Mouse (Mus musculus): Measurements from ENCODE around the gene Lrpprc. TPM values are rescaled to one million over a fixed set of nuclear protein-coding genes. Genes with fewer than 3 reads are reported as not detected.

Gene Lrpprc
- polyA plus RNA-seq, 1 experiment from 2014 or later = 61.1 TPM

DNA sequence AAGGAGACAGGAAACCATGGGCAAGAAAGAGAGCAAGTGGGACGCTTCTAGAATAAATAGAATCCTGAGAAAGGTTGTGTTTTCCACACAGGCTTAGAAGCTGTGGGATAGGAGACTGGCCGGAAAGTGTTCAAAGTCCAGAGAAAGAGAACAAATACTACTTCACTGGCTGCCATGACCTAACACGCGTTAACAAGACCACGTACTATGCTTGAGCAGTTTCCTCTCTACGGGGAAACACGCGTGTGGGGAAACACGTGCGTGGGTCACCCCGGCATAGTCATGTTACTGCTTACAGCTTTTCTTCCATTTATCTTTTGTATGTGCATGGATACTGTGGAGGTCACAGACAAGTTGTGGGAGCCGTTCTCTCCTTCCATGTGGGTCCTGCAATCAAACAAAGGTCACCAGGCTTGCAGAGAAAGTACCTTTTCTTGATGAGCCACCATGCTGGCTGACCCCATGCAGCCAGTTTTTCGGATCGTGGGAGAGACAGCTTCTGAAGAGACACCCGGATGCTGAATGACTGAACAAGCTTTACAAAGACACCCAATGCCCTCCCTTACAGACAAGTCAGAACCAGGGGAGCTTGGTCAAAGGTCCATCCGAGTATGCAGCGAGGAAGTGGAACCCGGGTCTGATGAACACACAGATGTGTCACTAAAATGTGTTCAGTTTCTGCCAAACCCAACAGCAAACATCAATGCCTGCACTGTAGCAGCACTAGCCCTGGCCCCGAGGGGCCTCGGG is 2.0 kb downstream of the Lrpprc start:
- H3K9me3 ChIP-seq (replicated peaks) = no peaks in the 10 kb centered on the region
- no peak for DNase-seq (ENCODE audit: low spot score)
- H3K4me1 ChIP-seq = peaks cover 20% of the 10 kb centered on the region
- H3K4me3 ChIP-seq = peak overlapping the region; percentile 94; the same call in 1 of the 2 replicates
- H3K27ac ChIP-seq = no peak overlapping the region
- WGBS = 94% methylated on average over 20 of the region's 20 CpGs
- H3K27me3 ChIP-seq (ENCODE audit: low read depth, poor library complexity, severe bottlenecking) = no peaks in the 10 kb centered on the region
- H3K36me3 ChIP-seq = peaks cover 34% of the 10 kb centered on the region

DNA sequence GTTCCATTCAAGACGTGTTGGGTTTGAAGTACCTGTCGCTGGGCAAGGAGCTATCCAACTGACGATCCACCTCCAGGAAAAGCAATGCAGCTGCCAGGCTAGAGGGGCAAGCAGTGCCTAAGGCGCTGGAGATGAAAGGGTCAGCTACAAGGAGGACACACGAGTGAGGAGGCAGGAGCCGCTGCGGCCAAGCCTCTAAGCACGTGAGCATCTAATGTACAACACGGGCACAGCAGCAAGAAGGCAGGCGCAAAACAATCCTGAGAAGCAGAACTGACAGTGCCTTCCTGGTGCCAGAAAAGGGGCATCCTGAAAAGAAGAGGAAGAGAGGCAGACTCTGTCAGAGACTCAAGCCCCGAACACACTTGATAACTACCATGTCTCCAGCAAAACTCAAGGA is 3.1 kb downstream of the Lrpprc start:
- DNase-seq (ENCODE audit: low spot score) = no peak
- H3K36me3 ChIP-seq = peaks cover 40% of the 10 kb centered on the region
- peaks cover 20% of the 10 kb centered on the region for H3K4me1 ChIP-seq
- no peak overlapping the region for H3K27ac ChIP-seq
- no peaks in the 10 kb centered on the region for H3K9me3 ChIP-seq (replicated peaks)
- no peaks in the 10 kb centered on the region for H3K27me3 ChIP-seq (ENCODE audit: low read depth, poor library complexity, severe bottlenecking)
- 94% methylated on average over 11 of the region's 11 CpGs for WGBS
- H3K4me3 ChIP-seq = no peak overlapping the region

GRCm38 (mm10) chr17:84786911-84787310 is 3.7 kb downstream of the Lrpprc start:
- WGBS = 93% methylated on average over 8 of the region's 8 CpGs
- H3K36me3 ChIP-seq = peaks cover 43% of the 10 kb centered on the region
- H3K4me1 ChIP-seq = peaks cover 19% of the 10 kb centered on the region
- H3K9me3 ChIP-seq (replicated peaks) = no peaks in the 10 kb centered on the region
- H3K27me3 ChIP-seq (ENCODE audit: low read depth, poor library complexity, severe bottlenecking) = no peaks in the 10 kb centered on the region
- H3K4me3 ChIP-seq = no peak overlapping the region
- DNase-seq (ENCODE audit: low spot score) = no peak
- no peak overlapping the region for H3K27ac ChIP-seq

DNA sequence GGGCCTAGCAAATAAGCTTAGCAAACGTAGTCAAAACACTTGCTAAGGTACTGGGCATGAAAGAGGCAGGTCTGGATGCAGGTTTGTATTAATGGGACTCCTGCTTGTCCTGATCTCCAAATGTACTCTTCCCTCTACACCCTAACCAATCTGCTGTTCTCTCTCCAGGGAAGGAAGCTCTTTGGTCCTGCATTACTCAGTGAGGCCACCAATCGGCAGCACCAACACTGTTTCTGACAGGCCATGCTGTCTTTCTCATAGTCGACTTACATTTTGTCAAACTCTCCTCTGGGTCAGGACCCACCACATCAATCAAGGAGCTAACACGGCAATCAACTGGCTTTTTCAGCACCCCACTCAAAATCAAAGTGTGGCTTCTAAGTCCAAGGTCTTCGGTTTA is 5.4 kb downstream of the Lrpprc start:
- H3K36me3 ChIP-seq = peaks cover 55% of the 10 kb centered on the region
- H3K27ac ChIP-seq = no peak overlapping the region
- no peaks in the 10 kb centered on the region for H3K9me3 ChIP-seq (replicated peaks)
- DNase-seq (ENCODE audit: low spot score) = no peak
- H3K4me1 ChIP-seq = peaks cover 13% of the 10 kb centered on the region
- H3K27me3 ChIP-seq (ENCODE audit: low read depth, poor library complexity, severe bottlenecking) = no peaks in the 10 kb centered on the region
- WGBS = 78% methylated on average over 5 of the region's 5 CpGs
- no peak overlapping the region for H3K4me3 ChIP-seq

DNA sequence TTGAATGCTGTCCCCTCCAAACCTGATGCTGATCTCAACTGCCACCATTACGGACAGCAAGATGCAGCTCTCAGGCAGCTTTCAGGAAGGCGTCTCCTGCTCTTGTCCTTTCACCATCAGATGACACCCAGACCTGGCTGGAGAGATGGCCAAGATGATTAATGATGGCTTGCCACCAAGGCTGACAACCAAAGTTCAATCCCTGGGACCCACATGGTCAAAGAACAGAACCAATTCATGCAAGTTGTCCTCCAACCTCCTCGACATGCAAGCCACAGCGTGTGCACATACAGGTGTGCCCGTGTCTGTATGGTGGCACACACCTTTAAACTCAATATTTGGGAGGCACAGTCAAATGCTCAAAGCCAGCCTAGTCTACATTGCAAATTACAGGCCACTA is 7.1 kb downstream of the Lrpprc start:
- Histone ChIP-seq H3K27ac (no peak overlapping the region), H3K9me3 (replicated peaks) (no peaks in the 10 kb centered on the region), H3K4me3 (no peak overlapping the region), H3K4me1 (no peaks in the 10 kb centered on the region), H3K36me3 (peaks cover 58% of the 10 kb centered on the region), H3K27me3 (ENCODE audit: low read depth, poor library complexity, severe bottlenecking) (no peaks in the 10 kb centered on the region)
- WGBS = 89% methylated on average over 5 of the region's 5 CpGs
- no peak for DNase-seq (ENCODE audit: low spot score)

DNA sequence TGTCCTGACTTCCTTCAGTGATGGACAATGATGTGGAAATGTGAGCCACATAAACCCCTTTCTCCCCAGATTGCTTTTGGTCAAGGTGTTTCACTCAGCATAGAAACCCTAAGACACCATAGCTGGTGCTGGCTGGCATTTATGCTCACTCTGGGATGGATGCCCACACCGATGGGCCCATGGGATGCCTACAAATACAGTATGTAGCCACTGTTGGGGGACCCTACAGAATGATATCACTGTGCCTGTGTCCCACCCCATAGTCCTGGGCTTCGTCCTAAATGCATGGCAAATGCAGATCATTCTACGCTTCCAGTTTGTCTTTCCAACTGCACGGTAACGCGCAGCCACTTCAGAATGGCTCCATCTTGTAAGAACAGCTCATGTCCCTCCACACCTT is 10.3 kb downstream of the Lrpprc start:
- Histone ChIP-seq H3K27me3 (ENCODE audit: low read depth, poor library complexity, severe bottlenecking) (no peaks in the 10 kb centered on the region), H3K27ac (no peak overlapping the region), H3K4me3 (no peak overlapping the region), H3K4me1 (no peaks in the 10 kb centered on the region), H3K9me3 (replicated peaks) (no peaks in the 10 kb centered on the region), H3K36me3 (peaks cover 49% of the 10 kb centered on the region)
- DNase-seq (ENCODE audit: low spot score) = no peak
- 96% methylated on average over 6 of the region's 6 CpGs for WGBS

DNA sequence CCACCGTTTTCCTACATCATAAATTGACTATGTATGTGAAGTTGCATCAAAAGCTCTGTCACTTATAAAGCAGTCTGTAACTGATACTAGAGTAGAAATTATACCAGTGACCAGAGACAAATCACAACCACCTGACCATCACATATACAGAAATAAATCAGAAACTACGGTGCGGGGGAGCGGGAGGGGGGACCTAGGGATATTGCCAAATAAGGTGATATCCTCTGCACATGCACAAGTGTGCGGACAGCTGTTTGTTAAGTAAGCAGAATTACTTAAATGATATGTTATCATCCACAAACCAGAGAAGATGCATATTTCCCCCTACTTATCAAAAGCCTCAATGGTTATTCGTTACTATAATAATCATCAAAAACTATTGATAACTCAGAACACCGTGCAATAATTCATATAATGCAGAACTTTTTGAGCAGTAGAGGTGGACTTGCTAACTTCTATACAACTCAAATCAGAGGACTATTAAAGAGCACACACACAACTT is 12.1 kb downstream of the Lrpprc start:
- WGBS = 93% methylated on average over 7 of the region's 7 CpGs
- Histone ChIP-seq H3K27ac (no peak overlapping the region), H3K36me3 (peaks cover 59% of the 10 kb centered on the region), H3K4me1 (no peaks in the 10 kb centered on the region), H3K4me3 (no peak overlapping the region), H3K9me3 (replicated peaks) (no peaks in the 10 kb centered on the region), H3K27me3 (ENCODE audit: low read depth, poor library complexity, severe bottlenecking) (no peaks in the 10 kb centered on the region)
- no peak for DNase-seq (ENCODE audit: low spot score)

DNA sequence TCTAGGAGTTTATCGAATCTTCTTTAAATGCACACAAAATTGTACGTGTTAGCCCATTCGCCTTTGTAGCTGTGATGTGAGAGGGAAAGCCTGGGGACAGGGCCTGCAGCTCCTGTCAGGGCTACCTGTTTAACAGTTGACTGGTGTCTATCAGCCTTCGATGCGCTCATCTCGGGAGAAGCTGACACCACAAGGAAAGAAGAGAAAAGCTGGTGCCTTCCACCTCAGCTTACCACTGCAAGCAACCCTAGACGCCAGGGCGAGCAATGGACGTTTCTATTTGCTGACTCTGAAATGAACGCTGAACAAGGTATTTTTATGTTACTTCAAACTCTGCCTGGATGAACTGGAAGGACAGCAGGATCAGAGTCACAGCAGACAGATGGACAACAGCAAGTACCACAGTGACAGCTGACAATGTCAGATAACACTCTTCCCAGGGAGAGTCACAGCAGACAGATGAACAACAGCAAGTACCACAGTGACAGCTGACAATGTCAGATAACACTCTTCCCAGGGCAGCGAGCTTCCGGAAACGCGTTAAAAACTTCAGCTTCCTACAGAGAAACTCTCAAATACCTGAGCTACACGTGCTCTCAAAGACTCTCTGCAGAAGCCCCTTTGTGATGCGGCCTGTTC is 14.1 kb downstream of the Lrpprc start:
- peaks cover 59% of the 10 kb centered on the region for H3K36me3 ChIP-seq

GRCm38 (mm10) chr17:84775291-84775690 is 15.3 kb downstream of the Lrpprc start:
- 94% methylated on average over 10 of the region's 10 CpGs for WGBS
- Histone ChIP-seq H3K9me3 (replicated peaks) (no peaks in the 10 kb centered on the region), H3K27ac (no peak overlapping the region), H3K4me3 (no peak overlapping the region), H3K36me3 (peaks cover 61% of the 10 kb centered on the region), H3K4me1 (no peaks in the 10 kb centered on the region), H3K27me3 (ENCODE audit: low read depth, poor library complexity, severe bottlenecking) (no peaks in the 10 kb centered on the region)
- no peak for DNase-seq (ENCODE audit: low spot score)

More for the DNA sequence above, 14.1 kb downstream of the Lrpprc start:
- WGBS = 90% methylated on average over 16 of the region's 16 CpGs
- Histone ChIP-seq H3K4me3 (no peak overlapping the region), H3K4me1 (no peaks in the 10 kb centered on the region), H3K27ac (no peak overlapping the region), H3K9me3 (replicated peaks) (no peaks in the 10 kb centered on the region), H3K27me3 (ENCODE audit: low read depth, poor library complexity, severe bottlenecking) (no peaks in the 10 kb centered on the region)
- no peak for DNase-seq (ENCODE audit: low spot score)

DNA sequence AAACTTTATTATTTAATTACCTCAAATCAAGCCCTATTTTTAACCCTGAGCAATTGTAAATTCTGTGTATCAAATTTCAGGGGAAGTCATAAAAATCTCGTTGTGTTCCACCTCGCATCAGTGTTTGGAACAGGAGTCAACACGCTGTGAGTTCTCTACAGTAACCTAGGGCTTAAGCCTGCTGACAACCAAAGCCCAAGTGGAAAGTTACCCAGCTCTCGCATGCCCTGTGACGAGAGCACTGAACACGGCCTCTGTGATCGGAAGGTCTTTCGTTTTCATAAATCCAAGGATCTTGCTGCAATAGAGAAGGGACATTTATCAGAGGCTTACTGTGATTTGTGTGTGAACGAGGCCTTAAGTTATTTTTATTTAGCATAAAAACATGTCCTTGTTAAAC is 18.7 kb downstream of the Lrpprc start:
- H3K4me3 ChIP-seq = no peak overlapping the region
- H3K27me3 ChIP-seq (ENCODE audit: low read depth, poor library complexity, severe bottlenecking) = no peaks in the 10 kb centered on the region
- no peaks in the 10 kb centered on the region for H3K4me1 ChIP-seq
- peaks cover 89% of the 10 kb centered on the region for H3K36me3 ChIP-seq
- no peak for DNase-seq (ENCODE audit: low spot score)
- H3K27ac ChIP-seq = no peak overlapping the region
- 93% methylated on average over 9 of the region's 9 CpGs for WGBS
- no peaks in the 10 kb centered on the region for H3K9me3 ChIP-seq (replicated peaks)

DNA sequence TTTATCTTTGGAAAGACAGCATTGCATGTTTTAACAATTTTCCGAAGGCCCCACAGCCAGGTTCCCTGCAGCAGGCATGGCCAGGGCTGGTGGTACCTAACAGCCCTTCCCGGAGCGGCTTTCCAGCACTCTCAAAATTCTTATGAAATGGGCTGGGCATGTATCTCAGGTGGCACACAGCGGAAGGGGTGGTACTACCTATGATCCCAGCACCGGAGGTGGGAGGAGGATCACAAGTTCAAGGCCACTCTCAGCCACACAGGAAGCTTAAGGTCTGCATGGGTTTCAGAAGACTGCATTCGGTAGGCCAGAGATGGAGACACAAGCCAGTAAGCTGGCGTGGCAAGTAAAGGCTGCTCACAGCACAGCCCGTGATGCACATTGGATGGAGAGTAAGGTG is 31.6 kb downstream of the Lrpprc start:
- Histone ChIP-seq H3K9me3 (replicated peaks) (no peaks in the 10 kb centered on the region), H3K4me3 (no peak overlapping the region), H3K27ac (no peak overlapping the region), H3K4me1 (no peaks in the 10 kb centered on the region), H3K36me3 (peaks cover 47% of the 10 kb centered on the region), H3K27me3 (ENCODE audit: low read depth, poor library complexity, severe bottlenecking) (no peaks in the 10 kb centered on the region)
- WGBS = 85% methylated on average over 8 of the region's 8 CpGs
- DNase-seq (ENCODE audit: low spot score) = no peak

DNA sequence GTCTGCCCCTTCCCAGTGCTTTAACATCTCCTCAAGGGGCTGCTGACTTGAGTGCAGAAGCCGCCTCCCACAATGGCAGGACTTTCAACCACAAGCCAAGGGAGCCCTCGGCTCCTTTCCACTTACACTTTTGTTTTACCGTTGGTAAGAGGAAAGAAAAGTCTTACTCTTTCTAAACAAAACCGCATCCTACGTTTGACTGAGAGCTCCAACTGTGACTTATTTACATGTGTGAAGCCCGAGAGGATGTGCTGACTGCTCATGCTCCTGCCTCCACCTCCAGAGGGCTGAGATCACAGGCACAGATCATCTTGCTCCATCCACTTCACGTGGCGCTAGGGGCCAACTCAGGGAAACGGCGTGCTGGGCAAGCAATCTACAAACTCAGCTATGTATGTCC is 32.2 kb downstream of the Lrpprc start:
- H3K27ac ChIP-seq = no peak overlapping the region
- H3K4me1 ChIP-seq = no peaks in the 10 kb centered on the region
- DNase-seq (ENCODE audit: low spot score) = no peak
- H3K9me3 ChIP-seq (replicated peaks) = no peaks in the 10 kb centered on the region
- peaks cover 46% of the 10 kb centered on the region for H3K36me3 ChIP-seq
- no peaks in the 10 kb centered on the region for H3K27me3 ChIP-seq (ENCODE audit: low read depth, poor library complexity, severe bottlenecking)
- no peak overlapping the region for H3K4me3 ChIP-seq
- 26% methylated on average over 10 of the region's 10 CpGs for WGBS

DNA sequence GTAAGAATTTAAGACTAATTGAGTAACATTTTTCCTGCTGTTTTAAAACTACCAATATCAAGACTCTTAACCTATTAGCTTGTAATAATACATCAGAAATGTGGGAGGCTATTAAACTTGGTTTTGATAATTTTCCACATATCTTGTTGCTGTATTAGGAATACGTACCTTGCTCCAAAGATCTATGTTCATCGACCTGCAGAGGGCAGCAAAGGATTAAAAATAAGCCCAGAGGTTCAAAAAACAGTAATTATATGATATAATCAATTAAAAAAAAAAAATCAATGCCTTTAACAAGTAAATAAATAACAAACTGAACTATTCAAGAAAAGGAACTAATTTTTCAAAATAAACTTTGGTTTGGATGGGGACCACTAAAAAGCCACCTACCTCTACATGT is 34.5 kb downstream of the Lrpprc start:
- no peak for DNase-seq (ENCODE audit: low spot score)
- 82% methylated on average over 2 of the region's 2 CpGs for WGBS
- H3K36me3 ChIP-seq = peaks cover 43% of the 10 kb centered on the region

More for the DNA sequence above, 34.5 kb downstream of the Lrpprc start:
- no peaks in the 10 kb centered on the region for H3K27me3 ChIP-seq (ENCODE audit: low read depth, poor library complexity, severe bottlenecking)
- no peak overlapping the region for H3K27ac ChIP-seq
- no peaks in the 10 kb centered on the region for H3K9me3 ChIP-seq (replicated peaks)
- no peaks in the 10 kb centered on the region for H3K4me1 ChIP-seq
- no peak overlapping the region for H3K4me3 ChIP-seq

Measured in limb, embryonic 10.5 days (tissue).